In genomic region chr13:58253268-58253667, GRCm38 (mm10) we compare ENCODE assay signal across 19 mouse cellular contexts. TPM values are rescaled to one million over a fixed set of nuclear protein-coding genes. Genes with fewer than 3 reads are reported as not detected.
A peak's percentile ranks its signal among the peaks of the same experiment; 100 is the strongest.
DNase-seq lines count a peak whose midpoint lies in the region; ATAC-seq and TF ChIP-seq lines count a peak whose summit lies in the region.
"Had no signal": no experiment of that assay in that cellular context is flagged by ENCODE, and none has a peak within 500 bp of the region (broad histone marks: within the 10 kb centered on the region; RNA-seq: fewer than 3 reads in every experiment).

No protein-coding gene starts in this region.

- TF ChIP-seq EP300 in MEL (IDR thresholded peaks at IDR 0.05; ENCODE audit: low read depth in 1 of 2, low read length in 2 of 2): no peak

- H3K79me2 ChIP-seq in MEL (ENCODE audit: control insufficient read depth, insufficient read depth, low read length, poor library complexity): no peaks in the 10 kb centered on the region

- H3K27ac ChIP-seq in intestine, postnatal 0 days (ENCODE audit: low read depth, low read length): no peak overlapping the region
- no peak overlapping the region for H3K27ac ChIP-seq in intestine, embryonic 15.5 days
- H3K27ac ChIP-seq in midbrain, postnatal 0 days (ENCODE audit: low read depth, low read length): no peak overlapping the region
- no peak overlapping the region for H3K27ac ChIP-seq in midbrain, embryonic 10.5 days (replicated peaks)
- H3K27ac ChIP-seq in MEL (ENCODE audit: control insufficient read depth, low read depth, low read length): no peak overlapping the region
- H3K27ac ChIP-seq: forebrain, embryonic 15.5 days; hindbrain, embryonic 14.5 days; neural tube, embryonic 13.5 days had no signal

- TF ChIP-seq CTCF in intestine, postnatal 0 days (IDR thresholded peaks at IDR 0.05; ENCODE audit: low read depth): peak; percentile 48
- TF ChIP-seq CTCF in midbrain, postnatal 0 days (IDR thresholded peaks at IDR 0.05): peak; percentile 55
- TF ChIP-seq CTCF in MEL (IDR thresholded peaks at IDR 0.05 in 2 of 3, conservative IDR thresholded peaks at IDR 0.05 in 1 of 3; ENCODE audit: control insufficient read depth in 1 of 3, insufficient read depth in 1 of 3, low read depth in 2 of 3, low read length in 3 of 3, poor library complexity in 1 of 3, severe bottlenecking in 1 of 3): peak; percentile 25 to 51 (median 36); a peak in 4 of 6 replicates

- TF ChIP-seq RAD21 in MEL (IDR thresholded peaks at IDR 0.05; ENCODE audit: low read depth, low read length): peak; percentile 33

- no peak for ATAC-seq in intestine, postnatal 0 days
- no peak for ATAC-seq in intestine, embryonic 15.5 days
- ATAC-seq in midbrain, postnatal 0 days (ENCODE audit: low FRiP score): no peak
- ATAC-seq: forebrain, embryonic 15.5 days had no signal

- WGBS in intestine, postnatal 0 days: 91% methylated on average over 1 of the region's 1 CpGs
- 89% methylated on average over 1 of the region's 1 CpGs for WGBS in intestine, embryonic 15.5 days
- WGBS in midbrain, postnatal 0 days: 92% methylated on average over 1 of the region's 1 CpGs
- WGBS in midbrain, embryonic 10.5 days: 87% methylated on average over 1 of the region's 1 CpGs

- H3K27me3 ChIP-seq in intestine, postnatal 0 days (replicated peaks; ENCODE audit: control insufficient read depth, insufficient read depth, low read length): no peaks in the 10 kb centered on the region
- H3K27me3 ChIP-seq in intestine, embryonic 15.5 days (replicated peaks): no peaks in the 10 kb centered on the region
- no peaks in the 10 kb centered on the region for H3K27me3 ChIP-seq in midbrain, postnatal 0 days (ENCODE audit: insufficient read depth, low read length)
- H3K27me3 ChIP-seq in midbrain, embryonic 10.5 days (ENCODE audit: low read depth, poor library complexity, severe bottlenecking): no peaks in the 10 kb centered on the region
- H3K27me3 ChIP-seq in MEL (ENCODE audit: control insufficient read depth in 1 of 2, insufficient read depth in 2 of 2, low read length in 2 of 2): no peaks in the 10 kb centered on the region
- H3K27me3 ChIP-seq: forebrain, embryonic 15.5 days; neural tube, embryonic 13.5 days had no signal

- no peak for DNase-seq in midbrain, postnatal 0 days (ENCODE audit: low spot score)
- no peak for DNase-seq in midbrain, embryonic 10.5 days (ENCODE audit: low spot score)
- peak; percentile 44 for DNase-seq in MEL (ENCODE audit: low read depth, low spot score)
- DNase-seq in naive thymus-derived CD4-positive, alpha-beta T cell, adult 2 months (ENCODE audit: low read depth): peak; percentile 9
- no peak for DNase-seq in adrenal gland, adult 18-20 months (ENCODE audit: low spot score in 2 of 2)
- DNase-seq in ovary, postnatal 10 days (ENCODE audit: low spot score): no peak
- DNase-seq: adrenal gland, postnatal 10 days; cerebellum, adult 18-20 months; cerebellum, postnatal 36 days; heart, adult 18-20 months; kidney, adult 18-20 months; layer of hippocampus, postnatal 36 days; lung, postnatal 10 days had no signal

- H3K9me3 ChIP-seq in intestine, postnatal 0 days (ENCODE audit: control insufficient read depth): no peaks in the 10 kb centered on the region
- H3K9me3 ChIP-seq in intestine, embryonic 15.5 days: no peaks in the 10 kb centered on the region
- H3K9me3 ChIP-seq in midbrain, postnatal 0 days (ENCODE audit: low read length): no peaks in the 10 kb centered on the region
- no peaks in the 10 kb centered on the region for H3K9me3 ChIP-seq in midbrain, embryonic 10.5 days (replicated peaks)
- no peaks in the 10 kb centered on the region for H3K9me3 ChIP-seq in MEL (replicated peaks; ENCODE audit: insufficient read depth, low read length)
- H3K9me3 ChIP-seq: forebrain, embryonic 15.5 days; neural tube, embryonic 13.5 days had no signal

- H3K36me3 ChIP-seq in intestine, postnatal 0 days (ENCODE audit: control insufficient read depth, insufficient read depth): 0 out of 2 replicates have a peak, but pooled peaks cover 3% of the 10 kb centered on the region
- 0 out of 2 replicates have a peak, but pooled peaks cover 8% of the 10 kb centered on the region for H3K36me3 ChIP-seq in intestine, embryonic 15.5 days
- H3K36me3 ChIP-seq in midbrain, postnatal 0 days (ENCODE audit: insufficient read depth, low read length): peaks cover 27% of the 10 kb centered on the region
- peaks cover 69% of the 10 kb centered on the region for H3K36me3 ChIP-seq in midbrain, embryonic 10.5 days
- peaks cover 0 to 3% of the 10 kb centered on the region in 2 experiments; a peak in 3 of 4 replicates for H3K36me3 ChIP-seq in MEL (ENCODE audit: control insufficient read depth in 1 of 2, insufficient read depth in 2 of 2, low read length in 2 of 2)

- H3K4me3 ChIP-seq in intestine, postnatal 0 days (ENCODE audit: low read depth, low read length): no peak overlapping the region
- H3K4me3 ChIP-seq in intestine, embryonic 15.5 days (replicated peaks): no peak overlapping the region
- H3K4me3 ChIP-seq in midbrain, postnatal 0 days (ENCODE audit: low read depth, low read length): no peak overlapping the region
- H3K4me3 ChIP-seq in midbrain, embryonic 10.5 days: no peak overlapping the region
- H3K4me3 ChIP-seq in MEL (ENCODE audit: control insufficient read depth in 1 of 2, insufficient read depth in 1 of 2, low read depth in 2 of 2, low read length in 2 of 2): no peak overlapping the region
- H3K4me3 ChIP-seq: forebrain, embryonic 15.5 days; neural tube, embryonic 13.5 days had no signal

- no peak overlapping the region for H3K9ac ChIP-seq in intestine, postnatal 0 days (ENCODE audit: low read depth, low read length)
- H3K9ac ChIP-seq in intestine, embryonic 15.5 days: no peak overlapping the region
- no peak overlapping the region for H3K9ac ChIP-seq in midbrain, postnatal 0 days (replicated peaks; ENCODE audit: low read length, poor library complexity, severe bottlenecking)
- no peak overlapping the region for H3K9ac ChIP-seq in MEL (ENCODE audit: control insufficient read depth, low read depth, low read length, poor library complexity, severe bottlenecking)
- H3K9ac ChIP-seq: forebrain, embryonic 15.5 days; hindbrain, embryonic 14.5 days; neural tube, embryonic 13.5 days had no signal

- no peak overlapping the region for H3K4me2 ChIP-seq in intestine, postnatal 0 days (replicated peaks; ENCODE audit: low read depth)
- H3K4me2 ChIP-seq in intestine, embryonic 15.5 days (replicated peaks): no peak overlapping the region
- no peak overlapping the region for H3K4me2 ChIP-seq in midbrain, postnatal 0 days (ENCODE audit: low read depth, low read length, poor library complexity, severe bottlenecking)
- H3K4me2 ChIP-seq: forebrain, embryonic 15.5 days; hindbrain, embryonic 14.5 days; liver, embryonic 11.5 days; neural tube, embryonic 13.5 days had no signal

- no peak for TF ChIP-seq POLR2A in MEL (IDR thresholded peaks at IDR 0.05; ENCODE audit: control insufficient read depth in 1 of 2, insufficient read depth in 1 of 2, low read depth in 1 of 2, low read length in 2 of 2, poor library complexity in 1 of 2)

- no peaks in the 10 kb centered on the region for H3K4me1 ChIP-seq in intestine, postnatal 0 days (replicated peaks; ENCODE audit: control insufficient read depth, insufficient read depth, low read length)
- no peaks in the 10 kb centered on the region for H3K4me1 ChIP-seq in intestine, embryonic 15.5 days (replicated peaks)
- no peaks in the 10 kb centered on the region for H3K4me1 ChIP-seq in midbrain, postnatal 0 days (ENCODE audit: insufficient read depth, low read length)
- no peaks in the 10 kb centered on the region for H3K4me1 ChIP-seq in midbrain, embryonic 10.5 days
- H3K4me1 ChIP-seq in MEL (ENCODE audit: control insufficient read depth in 1 of 2, insufficient read depth in 2 of 2, low read length in 2 of 2): peaks cover 0 to 4% of the 10 kb centered on the region in 2 experiments; a peak in 1 of 4 replicates
- H3K4me1 ChIP-seq: forebrain, embryonic 15.5 days; neural tube, embryonic 13.5 days had no signal

TF ChIP-seq in MEL, 35 proteins besides CTCF, POLR2A, EP300 and RAD21:
- no peak for TF ChIP-seq JUND (IDR thresholded peaks at IDR 0.05; ENCODE audit: low read depth, low read length)
- TF ChIP-seq ZNF384 (IDR thresholded peaks at IDR 0.05; ENCODE audit: low read depth, low read length): peak; percentile 64
- peak; percentile 18; the same call in 1 of the 2 replicates for TF ChIP-seq ZC3H11A (IDR thresholded peaks at IDR 0.05; ENCODE audit: low read depth, low read length)
- peak; percentile 44 for TF ChIP-seq SMC3 (IDR thresholded peaks at IDR 0.05; ENCODE audit: low read depth, low read length)
- TF ChIP-seq KAT2A (conservative IDR thresholded peaks at IDR 0.05; ENCODE audit: low read depth, low read length): no peak
- no peak for TF ChIP-seq E2F4 (IDR thresholded peaks at IDR 0.05; ENCODE audit: borderline replicate concordance, low read depth, low read length)

RNA-seq across cellular contexts. Expression of gene Gkap1, which starts 22.2 kb away (rescaled TPM):
- 14.7 and 15.5 TPM in 2 replicates for polyA plus RNA-seq in intestine, postnatal 0 days (2015; fragmentation: Nextera tagmentation; extraction: Ambion mirVana)
- 20.0 and 21.5 TPM in 2 replicates for polyA plus RNA-seq in intestine, embryonic 15.5 days (2015; fragmentation: Nextera tagmentation; extraction: Ambion mirVana)
- total RNA-seq in midbrain, postnatal 0 days (2014; rRNA removed): 18.1 and 35.4 TPM in 2 replicates
- polyA plus RNA-seq in midbrain, postnatal 0 days (2015; fragmentation: Nextera tagmentation; extraction: Ambion mirVana): 32.6 and 40.2 TPM in 2 replicates
- 27.4 and 28.1 TPM in 2 replicates for polyA plus RNA-seq in midbrain, embryonic 10.5 days (2016; fragmentation: Nextera tagmentation; extraction: Ambion mirVana)
- total RNA-seq in MEL (2012; rRNA removed): 26.7 and 27.6 TPM in 2 replicates
- 10 to 100 TPM in 1 of 2 experiments, not detected in 1; 34.1 TPM for polyA plus RNA-seq in MEL (2012; ENCODE audit: insufficient read depth in 1 of 2, insufficient read length in 2 of 2, low read depth in 1 of 2, low replicate concordance in 2 of 2, missing spikeins in 1 of 2)
- 10 to 100 TPM; 54.5 to 83.4 TPM for total RNA-seq in adrenal gland, adult 18-20 months (2021)

RNA-seq across cellular contexts. Expression of gene Ubqln1, which starts 37.8 kb away (rescaled TPM):
- polyA plus RNA-seq in intestine, postnatal 0 days (2015; fragmentation: Nextera tagmentation; extraction: Ambion mirVana): 59.5 and 61.3 TPM in 2 replicates
- polyA plus RNA-seq in intestine, embryonic 15.5 days (2015; fragmentation: Nextera tagmentation; extraction: Ambion mirVana): 102 and 107 TPM in 2 replicates
- total RNA-seq in midbrain, postnatal 0 days (2014; rRNA removed): 206 and 222 TPM in 2 replicates
- polyA plus RNA-seq in midbrain, postnatal 0 days (2015; fragmentation: Nextera tagmentation; extraction: Ambion mirVana): 102 and 109 TPM in 2 replicates
- 128 and 134 TPM in 2 replicates for polyA plus RNA-seq in midbrain, embryonic 10.5 days (2016; fragmentation: Nextera tagmentation; extraction: Ambion mirVana)
- 68.6 and 77.2 TPM in 2 replicates for total RNA-seq in MEL (2012; rRNA removed)
- polyA plus RNA-seq in MEL (2012; ENCODE audit: insufficient read depth in 1 of 2, insufficient read length in 2 of 2, low read depth in 1 of 2, low replicate concordance in 2 of 2, missing spikeins in 1 of 2): 100 to 1,000 TPM in 1 of 2 experiments, not detected in 1; 146 TPM
- total RNA-seq in adrenal gland, adult 18-20 months (2021): 100 to 1,000 TPM; 151 to 156 TPM

Comparison
In these comparisons a context has a peak if more than half of its experiments do, and no peak if none do; other contexts are left out.
1. DNase-seq: peak in MEL (single experiment) and naive thymus-derived CD4-positive, alpha-beta T cell, adult 2 months (single experiment); none in midbrain, postnatal 0 days (single experiment), midbrain, embryonic 10.5 days (single experiment), adrenal gland, adult 18-20 months (0 of 2) and ovary, postnatal 10 days (single experiment).
2. Peak in every context shown above with its lines, with median percentiles within 50 percentile points of each other: CTCF ChIP-seq.